Mouse (Mus musculus): Measurements from ENCODE around the gene Krtcap2. TPM values are rescaled to one million over a fixed set of nuclear protein-coding genes. Genes with fewer than 3 reads are reported as not detected.

Krtcap2 gene
- polyA plus RNA-seq (2012), result 135 and 200 TPM in 2 replicates

DNA sequence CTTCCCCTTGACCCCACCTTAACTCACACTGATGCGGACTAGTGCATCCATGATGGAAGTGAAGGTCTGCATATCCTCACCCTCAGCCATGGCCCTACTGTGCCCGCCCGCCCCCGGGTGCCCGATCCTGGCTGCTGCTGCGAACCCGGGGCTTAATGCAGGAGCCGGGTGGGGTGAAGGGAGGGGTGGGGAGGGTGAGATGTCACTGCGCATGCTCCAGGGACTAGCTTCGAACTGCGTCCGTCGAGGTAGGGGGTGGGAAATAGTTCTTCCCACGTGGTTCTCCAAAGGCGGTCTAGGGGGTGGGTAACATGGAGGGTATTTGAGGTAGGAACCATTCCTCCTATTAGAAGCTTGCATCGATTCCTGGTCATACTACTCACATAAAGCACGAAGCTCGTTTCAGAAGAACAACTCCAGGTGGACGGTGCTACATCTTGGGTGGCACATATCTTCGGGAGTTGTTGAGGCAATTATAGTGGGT, at the start of gene Krtcap2:
Gene Krtcap2, plus strand, starts transcription at position 279 of the 484 bp plus-strand sequence.
- no peak for TF ChIP-seq GATA1 (IDR thresholded peaks at IDR 0.05; ENCODE audit: low read length)

DNA sequence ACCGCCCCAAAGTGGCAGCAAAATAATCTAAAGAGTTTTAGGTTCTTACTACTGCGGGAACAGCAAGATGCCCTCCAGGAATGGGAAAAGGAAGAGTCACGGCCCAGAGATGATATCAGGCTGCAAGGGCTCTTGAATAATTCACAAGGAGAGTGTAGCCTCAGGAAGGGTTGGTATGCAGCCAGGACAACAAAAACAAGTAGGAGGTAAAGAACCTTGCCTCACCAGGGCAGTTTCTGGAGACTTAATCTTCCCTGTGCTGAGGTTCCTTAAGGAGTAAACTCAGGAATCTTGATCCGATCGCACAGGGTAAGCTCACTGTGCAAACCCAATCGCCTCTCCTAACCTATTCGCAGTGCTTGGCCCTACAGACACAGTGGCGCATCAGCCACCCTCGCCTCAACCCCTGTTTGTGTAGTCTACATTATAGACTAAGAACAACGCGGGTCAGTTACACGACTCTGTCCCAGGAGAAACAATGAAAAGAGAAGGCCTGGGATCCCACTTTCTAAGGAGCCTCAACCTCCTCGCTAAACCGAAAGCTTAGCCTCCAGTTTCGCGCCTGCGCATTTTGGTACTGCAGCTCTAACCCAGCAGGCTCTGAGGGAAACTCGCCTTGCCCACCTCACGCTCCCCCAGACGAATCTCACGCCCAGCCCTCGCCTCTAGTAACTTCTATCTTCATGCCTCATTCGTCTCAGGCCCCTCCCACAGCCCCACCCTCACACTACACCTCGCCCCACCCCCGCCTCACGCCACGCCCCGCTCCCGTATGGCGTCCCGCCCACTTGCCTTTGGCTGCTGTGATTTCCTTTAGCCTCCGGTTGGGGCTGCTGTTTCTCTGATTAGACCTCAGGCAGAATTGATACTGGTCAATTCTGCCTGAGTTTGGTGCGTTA, 49.5 kb upstream of the Krtcap2 start:
- no peak for TF ChIP-seq GATA1 (IDR thresholded peaks at IDR 0.05; ENCODE audit: low read length)

DNA sequence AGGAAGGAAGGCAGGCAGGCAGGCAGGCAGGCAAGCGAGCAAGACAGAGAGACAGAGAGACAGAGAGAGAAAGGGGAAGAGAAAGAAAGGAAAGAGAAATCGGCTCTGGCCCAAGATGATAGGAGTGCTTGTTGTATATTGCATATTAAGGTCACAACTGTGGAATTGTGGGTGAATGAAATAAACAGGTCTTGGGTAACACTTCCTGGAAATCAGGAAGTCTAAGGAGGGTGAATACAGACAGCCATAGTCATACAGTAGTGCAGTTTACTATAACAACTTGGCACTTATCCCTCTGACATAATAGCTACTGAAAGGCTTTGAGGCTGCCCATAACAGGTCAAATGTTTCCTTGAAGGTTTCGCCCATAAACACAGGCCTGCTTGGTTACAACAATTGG, 45.9 kb upstream of the Krtcap2 start:
- TF ChIP-seq GATA1 (IDR thresholded peaks at IDR 0.05; ENCODE audit: low read length), result no peak

DNA sequence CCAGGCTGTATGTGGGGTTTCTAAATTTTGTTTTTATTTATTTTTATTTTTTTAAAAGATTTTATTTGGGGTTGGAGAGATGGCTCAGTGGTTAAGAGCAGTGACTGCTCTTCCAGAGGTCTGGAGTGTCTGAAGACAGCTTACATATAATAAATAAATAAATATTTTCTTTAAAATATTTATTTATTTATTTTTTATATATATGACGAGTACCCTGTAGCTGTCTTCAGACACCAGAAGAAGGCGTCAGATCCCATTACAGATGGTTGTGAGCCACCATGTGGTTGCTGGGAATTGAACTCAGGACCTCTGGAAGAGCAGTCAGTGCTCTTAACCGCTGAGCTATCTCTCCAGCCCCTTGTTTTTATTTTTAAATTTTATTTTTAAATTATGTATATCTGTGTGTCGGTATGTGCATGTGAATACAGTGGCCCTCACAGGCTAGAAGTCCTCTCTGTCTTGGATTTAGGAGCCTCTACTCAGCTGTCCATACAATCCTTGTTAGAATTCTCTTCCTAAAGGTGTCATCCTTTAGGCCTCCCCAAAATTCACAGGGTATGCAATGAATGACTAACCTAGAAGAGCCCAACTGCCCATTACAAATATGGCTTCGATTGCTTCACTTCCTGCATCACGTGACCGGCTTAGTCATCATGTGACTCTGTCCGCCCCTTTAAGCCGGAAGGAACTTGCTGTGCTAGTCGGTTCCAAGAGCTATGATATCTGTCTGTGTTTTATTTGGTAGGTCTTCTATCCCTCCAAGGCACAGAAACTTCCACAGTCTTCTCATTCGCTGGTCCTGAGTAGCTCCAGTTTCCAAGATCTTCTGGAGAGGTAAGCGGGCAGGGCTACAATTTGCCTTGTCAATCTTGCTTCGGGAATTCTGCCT, 43.3 kb upstream of the Krtcap2 start, which contains the start of gene Gba:
Gene Gba, plus strand, starts transcription at position 676 of the 889 bp plus-strand sequence.
- TF ChIP-seq GATA1 (IDR thresholded peaks at IDR 0.05; ENCODE audit: low read length), result no peak

DNA sequence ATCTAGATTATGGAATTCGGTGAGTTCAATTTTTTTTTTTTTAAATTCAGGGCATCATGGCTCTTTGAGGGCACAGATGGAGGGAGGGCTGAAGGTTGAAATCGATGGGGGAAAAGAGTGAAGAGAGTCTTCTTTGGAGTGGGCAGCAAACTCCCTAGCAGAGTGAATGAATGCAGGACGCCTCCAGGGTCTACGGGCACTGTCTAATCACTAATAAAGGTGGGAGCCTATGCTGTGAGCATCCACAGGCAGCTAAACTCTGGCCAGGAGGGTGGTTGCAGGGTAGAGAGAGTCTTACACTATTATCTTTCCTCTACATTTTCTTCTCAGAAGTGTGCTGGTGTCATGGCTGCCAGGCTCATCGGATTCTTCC, 42.6 kb upstream of the Krtcap2 start:
- no peak for TF ChIP-seq GATA1 (IDR thresholded peaks at IDR 0.05; ENCODE audit: low read length)

DNA sequence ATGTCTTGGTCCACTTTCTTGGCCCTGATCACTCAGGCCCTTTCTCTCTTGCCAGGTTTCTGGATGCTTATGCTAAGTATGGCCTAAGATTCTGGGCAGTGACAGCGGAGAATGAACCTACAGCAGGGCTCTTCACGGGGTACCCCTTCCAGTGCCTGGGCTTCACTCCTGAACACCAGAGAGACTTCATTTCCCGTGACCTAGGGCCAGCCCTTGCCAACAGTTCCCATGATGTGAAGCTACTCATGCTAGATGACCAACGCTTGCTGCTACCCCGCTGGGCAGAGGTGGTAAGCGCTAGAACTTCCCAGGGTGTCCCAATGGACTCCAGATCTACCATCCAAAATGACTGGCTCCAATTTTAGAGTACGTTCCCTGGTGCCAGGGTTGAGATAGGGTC, 39.7 kb upstream of the Krtcap2 start:
- no peak for TF ChIP-seq GATA1 (IDR thresholded peaks at IDR 0.05; ENCODE audit: low read length)

DNA sequence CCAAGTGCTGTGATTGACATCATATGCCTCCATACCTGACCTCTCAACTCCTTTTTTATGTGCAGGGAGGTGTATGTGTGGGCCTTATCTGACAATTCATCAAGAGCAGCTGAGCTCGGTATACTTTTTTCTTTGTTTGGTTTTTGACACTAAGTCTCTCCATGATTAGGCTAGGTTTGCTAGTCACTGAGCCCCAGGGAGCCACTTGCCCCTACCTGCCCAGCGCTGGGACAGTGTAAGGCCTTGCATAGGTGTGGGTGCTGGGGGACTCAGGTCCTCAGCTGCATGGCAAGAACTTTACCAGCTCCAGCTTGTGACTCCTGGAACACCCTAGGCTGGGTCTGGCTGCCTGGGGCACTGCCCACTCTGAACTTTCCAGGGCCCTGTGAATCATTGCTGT, 39.1 kb upstream of the Krtcap2 start:
- TF ChIP-seq GATA1 (IDR thresholded peaks at IDR 0.05; ENCODE audit: low read length), result no peak

DNA sequence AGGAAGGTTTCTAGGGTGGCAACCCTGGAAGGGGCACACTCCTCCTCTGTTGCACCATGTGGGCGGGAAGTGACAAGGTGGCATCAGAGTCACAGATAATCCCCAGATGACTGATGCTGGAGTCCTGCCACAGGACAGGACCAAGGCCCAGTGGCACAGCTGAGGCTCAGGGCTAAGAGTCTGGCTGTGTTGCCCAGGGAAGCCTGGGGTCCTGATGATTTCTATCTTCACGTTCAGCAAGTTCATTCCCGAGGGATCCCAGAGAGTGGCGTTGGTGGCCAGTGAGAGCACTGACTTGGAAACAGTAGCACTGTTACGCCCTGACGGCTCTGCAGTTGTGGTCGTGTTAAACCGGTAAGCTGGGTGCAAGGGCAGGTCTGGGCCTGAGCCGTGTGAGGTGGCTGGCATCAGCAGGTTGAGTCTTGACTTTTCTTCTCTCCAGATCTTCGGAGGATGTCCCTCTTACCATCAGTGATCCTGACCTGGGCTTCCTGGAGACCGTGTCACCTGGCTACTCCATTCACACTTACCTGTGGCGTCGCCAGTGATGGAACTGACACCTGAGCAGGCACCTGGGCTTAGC, 37.6 kb upstream of the Krtcap2 start:
- TF ChIP-seq GATA1 (IDR thresholded peaks at IDR 0.05; ENCODE audit: low read length), result no peak

DNA sequence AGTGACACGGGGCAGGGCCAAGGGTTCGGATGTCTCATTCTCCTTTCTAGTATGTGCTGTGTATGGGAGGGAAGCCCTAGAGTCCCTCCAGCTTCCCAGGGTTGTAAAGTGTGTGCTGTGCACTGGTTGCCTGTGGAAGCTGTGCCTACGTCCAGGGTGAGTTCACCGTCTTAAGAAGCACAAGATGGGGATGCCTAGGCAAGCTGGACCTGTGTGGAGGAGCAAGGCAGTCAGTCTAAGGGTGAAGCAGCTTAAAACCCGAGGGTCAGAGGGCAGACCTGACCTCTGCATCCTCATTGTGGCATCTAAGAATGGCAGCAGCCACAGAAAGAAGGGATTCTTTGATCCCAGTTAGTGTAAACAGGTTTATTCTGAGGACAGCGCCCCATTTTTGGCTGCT, 37.0 kb upstream of the Krtcap2 start:
- no peak for TF ChIP-seq GATA1 (IDR thresholded peaks at IDR 0.05; ENCODE audit: low read length)

DNA sequence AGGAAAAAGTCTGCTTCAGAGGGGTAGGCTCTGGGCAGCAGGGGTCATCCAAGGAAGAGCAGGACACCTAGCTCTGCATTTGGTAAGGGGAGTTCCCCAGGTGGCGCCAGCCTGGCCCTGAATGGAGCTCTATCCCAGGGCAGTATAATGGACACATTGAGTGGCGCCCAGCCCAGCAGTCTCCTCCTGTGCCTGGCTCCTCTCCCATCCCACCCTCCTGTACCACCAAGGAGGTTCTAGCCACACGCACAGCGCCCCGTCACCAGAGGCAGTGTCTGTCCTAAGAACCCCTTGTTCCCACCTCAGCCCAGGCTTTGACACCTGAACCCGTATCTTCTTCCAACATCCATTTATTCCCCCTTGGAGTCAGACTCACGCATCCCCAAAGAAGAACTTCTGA, 36.0 kb upstream of the Krtcap2 start:
- TF ChIP-seq GATA1 (IDR thresholded peaks at IDR 0.05; ENCODE audit: low read length), result no peak

DNA sequence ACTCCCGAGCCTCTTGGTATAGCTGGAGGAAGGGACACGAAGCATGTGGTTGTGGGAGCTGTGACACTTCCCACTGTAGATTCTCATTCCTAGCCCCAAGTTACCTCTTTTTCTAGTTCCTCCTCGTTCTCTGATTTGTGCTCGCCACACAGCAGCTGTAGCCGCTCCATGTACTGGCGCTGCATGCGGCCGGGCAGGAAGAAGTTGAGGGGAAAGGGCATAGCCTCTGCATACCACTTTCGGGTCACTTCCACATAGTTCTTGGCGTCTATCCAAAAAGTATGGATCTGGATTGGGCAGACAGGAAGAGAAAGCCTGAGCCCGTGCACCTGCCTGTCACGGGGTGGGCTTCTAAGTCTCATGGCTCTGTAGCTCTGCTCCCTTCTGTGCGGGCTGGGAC, 35.6 kb upstream of the Krtcap2 start:
- no peak for TF ChIP-seq GATA1 (IDR thresholded peaks at IDR 0.05; ENCODE audit: low read length)

DNA sequence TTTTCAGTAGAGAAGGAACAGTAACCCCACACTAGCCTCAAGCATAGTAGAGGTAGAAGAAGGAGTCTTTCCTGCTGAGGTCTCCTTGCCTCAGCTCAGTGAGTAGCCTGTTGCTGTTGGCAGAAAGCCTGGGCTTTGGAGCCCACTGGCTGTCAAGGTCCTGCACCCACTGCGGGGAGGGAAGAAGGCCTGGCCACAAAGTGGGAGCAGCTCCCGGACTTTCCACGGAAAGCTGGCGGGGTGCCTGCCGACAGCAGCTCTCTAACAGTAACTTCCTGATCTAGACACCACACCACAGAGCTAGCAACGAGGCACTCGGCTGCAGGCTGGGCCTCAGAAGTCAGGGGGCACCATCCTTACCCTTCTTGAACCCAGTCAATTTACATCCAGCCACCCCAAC, 35.0 kb upstream of the Krtcap2 start:
- TF ChIP-seq GATA1 (IDR thresholded peaks at IDR 0.05; ENCODE audit: low read length), result no peak

DNA sequence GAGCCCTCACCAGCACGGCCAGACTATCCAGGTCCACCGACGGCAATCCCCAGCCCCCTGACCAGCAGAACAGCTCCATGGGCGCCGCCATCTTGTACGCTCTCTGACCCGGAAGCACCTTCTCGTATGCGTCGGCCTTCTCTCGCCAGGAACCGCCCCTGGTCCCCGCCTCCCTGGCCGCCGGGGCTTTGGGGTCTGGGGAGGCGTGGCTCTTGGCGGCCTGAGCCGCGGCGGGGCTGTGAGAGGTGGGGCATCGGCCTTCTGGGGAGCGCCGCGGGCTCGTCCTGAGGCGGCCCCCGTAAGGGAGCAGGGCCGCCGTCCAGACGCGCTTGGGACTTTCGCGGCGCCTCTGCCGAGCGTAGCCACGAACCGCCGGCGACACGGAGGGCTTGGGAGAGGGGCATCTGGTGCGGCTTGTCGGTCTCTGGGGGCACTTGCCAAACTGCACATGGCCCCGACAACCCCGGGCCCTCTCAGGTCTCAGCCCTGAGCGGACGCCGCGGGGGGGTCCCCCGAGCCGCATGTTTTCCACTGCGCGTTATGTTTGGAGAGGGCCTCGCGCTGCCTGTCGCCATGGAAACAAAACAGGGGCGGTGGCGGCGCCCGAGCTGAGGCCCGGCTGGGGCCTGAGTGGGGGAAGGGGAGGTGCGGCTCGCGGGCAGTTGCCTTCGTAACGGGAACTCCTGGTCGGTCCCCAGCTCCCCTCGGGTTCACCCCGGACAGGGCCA, 31.8 kb upstream of the Krtcap2 start:
- no peak for TF ChIP-seq GATA1 (IDR thresholded peaks at IDR 0.05; ENCODE audit: low read length)

DNA sequence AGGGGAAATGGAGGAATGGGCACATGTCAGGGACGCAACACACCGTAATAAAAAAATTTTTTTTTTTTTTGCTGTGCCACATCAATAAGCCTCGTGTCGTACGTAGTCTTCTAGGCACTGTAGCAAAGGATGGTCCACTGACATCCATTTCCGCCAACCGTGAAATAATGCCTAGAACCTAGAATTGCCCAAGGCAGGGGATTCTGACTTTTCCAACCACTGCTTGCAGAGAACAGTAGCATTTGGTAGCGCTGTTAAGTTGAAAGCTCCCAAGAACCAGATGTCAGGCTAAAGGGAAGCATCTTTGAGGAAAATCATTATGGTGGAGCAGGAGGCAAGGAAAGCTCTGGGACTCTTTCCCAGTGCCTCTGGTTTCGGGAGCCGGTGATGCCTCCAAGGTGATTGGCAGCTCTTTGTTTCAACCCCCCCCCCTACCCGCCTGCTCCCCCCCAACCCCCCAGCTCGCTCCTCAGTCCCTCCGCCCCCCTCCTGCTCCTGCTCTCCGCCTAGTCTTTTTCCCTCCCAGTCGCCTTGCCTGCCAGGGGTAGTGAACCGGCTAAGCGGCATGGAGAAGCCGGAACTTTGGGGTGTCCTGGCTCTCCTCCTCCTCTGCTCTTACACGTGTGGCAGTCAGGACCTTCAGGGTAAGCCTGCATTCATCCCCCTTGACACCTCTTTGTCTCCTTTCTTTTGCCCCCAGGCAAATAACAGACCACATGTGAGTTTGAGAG, 30.9 kb upstream of the Krtcap2 start, which contains the start of gene Thbs3:
Gene Thbs3, plus strand, starts transcription at position 500 of the 731 bp plus-strand sequence.
- no peak for TF ChIP-seq GATA1 (IDR thresholded peaks at IDR 0.05; ENCODE audit: low read length)
